Mouse (Mus musculus) forelimb bud, embryonic 11.5 days (tissue): ENCODE data around the gene Ctsz.
A peak's percentile ranks its signal among the peaks of the same experiment; 100 is the strongest.

Experiments used
- DNase-seq: peaks from one replicate; pipeline ENCODE4 v3.0.0-alpha.2; 2012; ENCODE audit warnings: low read depth, low spot score

Gene Ctsz

DNA sequence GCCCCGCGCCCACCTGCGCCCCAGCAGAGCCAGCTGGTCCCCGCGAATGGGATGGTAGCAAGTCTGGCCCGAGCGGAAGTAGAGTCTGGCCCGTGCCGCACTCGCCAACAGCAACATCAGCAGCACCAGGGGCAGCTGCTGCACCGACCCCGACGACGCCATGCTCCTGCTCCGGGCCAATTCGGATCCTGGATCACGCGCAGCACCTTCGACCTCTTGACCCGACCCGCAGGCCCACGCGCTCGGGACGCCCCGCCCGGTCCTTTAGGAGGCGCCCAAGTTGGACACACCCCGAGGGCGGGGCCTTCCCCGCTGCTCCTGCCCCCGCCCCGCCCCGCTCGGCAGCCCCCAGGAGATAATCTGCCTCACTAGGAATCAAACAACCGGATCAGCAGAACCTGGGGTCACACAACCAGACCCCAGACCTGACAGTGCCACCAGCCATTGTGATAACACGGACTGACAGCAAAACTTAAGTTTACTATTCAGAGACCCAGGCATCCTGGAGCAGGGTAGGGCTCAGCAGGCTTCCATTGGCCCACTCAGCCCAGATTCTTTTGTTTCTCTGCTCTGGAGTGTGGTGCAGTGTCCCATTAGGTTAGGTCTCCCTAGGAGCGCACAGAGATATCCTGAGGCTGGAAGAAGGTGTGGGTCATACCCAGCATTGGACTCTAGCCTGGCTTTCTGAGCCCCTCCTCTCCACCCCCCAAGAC lies at the start of gene Ctsz:
TSS of gene Ctsz (minus strand) at position 303 of the 713 bp plus-strand sequence.
- peak; percentile 43 for DNase-seq

DNA sequence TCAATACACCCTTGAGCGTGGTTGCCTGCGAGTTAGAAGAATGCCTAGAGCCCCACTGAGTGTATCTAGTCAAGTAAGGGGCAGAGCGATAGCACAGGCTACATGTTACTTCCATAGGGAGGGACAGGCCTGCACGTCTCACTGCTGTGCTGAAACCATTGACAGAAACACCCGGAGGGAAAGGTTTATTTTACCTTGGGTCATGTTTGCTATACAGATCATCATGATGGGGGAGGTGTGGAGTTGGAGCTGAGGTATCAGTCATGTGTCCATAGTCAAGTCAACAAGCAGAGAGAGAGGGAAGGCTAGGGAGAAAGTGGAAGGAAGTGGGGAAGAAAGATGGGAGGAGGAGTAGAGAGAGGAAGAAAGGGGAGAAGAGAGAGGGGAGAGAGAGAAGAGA lies 48.2 kb upstream of the Ctsz start:
- DNase-seq, result no peak

DNA sequence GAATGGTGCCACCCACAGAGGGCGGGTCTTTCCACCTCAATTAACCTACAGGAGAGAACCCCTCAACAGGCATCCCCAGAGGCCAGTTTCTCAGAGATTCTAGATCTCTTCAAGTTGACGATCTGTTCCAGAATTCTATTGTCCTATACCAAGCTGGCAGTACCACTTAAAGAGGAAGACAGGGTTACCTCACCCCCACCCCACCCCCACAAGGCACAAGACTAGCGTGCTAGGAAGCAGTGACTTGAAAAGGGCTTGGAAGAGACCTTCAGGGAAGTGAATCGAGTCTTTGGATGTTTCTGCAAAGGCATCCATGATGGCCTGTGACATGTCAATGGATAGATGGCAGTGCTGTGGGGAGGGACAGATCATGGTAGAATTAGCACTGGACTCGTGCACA lies 39.9 kb upstream of the Ctsz start:
- no peak for DNase-seq

DNA sequence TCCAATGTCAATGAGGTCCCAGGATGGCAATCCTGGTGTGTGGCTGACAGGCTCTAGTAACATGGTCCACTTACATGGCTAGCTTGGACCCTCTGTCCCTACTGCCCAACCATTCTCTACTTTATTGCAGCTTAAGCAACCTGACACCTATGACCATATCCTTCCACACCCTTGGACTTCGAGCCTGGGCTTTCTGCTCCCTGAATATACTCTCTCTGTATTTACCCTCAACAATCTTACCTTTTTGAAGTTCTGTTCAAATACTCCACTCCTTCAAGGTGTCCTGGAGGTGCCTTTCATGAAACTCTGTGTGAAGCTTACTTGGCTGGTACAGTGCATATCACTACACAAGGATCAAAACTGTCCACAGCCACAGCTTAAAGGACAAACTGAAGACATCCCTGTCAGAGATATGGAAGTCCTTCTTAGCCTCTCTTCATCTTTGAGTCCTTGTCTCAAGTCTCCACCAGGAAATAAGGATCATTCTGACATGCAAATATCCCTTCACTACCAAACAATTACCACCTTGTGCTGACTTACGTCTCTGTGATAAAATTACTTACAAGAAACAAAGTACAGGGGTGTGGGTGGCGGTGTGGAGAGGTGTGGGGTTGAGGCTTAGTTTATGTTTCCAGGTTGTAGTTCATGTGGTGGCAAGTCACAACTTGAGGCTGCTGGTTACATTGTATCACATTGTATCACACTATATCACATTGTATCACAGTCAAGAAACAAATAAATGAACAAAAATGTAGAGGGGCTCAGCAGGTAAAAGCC lies 38.9 kb upstream of the Ctsz start:
- DNase-seq, result no peak

DNA sequence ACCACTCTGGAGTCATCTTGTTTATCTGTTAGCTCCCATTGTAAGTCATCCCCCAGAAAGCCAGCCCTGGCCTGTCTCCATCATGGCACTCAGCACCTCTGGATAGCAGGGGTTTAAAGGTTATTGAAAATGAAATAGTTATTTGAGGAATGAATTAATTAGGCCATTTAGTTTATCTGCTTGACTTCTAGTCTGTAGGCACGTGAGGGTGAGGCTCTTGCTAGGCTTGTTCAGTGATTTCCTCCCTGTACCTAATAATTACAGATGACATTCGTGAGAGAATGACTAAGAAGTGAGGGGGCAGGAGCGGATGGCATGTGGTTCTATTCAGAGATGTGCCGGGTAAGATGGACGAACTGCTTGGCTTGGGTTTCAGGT lies 34.7 kb upstream of the Ctsz start:
- no peak for DNase-seq

DNA sequence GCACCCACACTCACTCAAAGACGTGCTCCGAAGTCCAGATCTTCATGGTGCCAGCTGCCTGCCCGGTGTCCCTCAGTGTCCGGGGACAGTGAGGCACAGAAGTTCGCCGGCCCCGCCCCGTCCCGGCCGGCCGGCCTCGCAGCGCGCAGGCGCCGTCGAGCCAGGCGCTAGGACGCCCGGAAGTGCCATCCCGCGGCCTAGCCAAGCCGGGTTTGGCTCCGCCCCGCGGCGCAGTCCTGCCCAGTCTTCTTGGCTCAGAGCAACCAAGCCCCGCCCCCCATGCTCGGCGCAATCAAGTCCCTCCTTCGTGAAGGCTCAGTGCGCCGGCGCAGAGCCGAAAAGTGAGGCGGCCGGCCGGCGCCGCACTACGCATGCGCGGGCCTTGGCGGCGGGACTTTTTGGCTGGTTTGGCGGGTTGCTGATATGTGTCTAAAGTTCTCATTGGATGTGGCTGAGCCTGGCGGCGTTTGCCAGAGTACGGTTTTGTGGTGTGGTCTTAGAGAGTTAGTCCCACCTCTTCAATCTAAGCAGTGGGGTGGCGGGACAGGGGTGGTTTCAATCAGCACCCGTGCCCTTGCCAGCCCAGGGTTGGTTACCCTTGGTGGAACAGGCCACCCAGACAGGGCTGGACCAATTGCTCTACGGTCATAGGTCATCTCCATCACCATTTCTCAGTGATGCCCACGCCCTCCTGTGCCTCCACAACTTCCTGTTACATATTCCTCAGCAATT lies 34.1 kb upstream of the Ctsz start, which contains the start of gene Prelid3b:
TSS of gene Prelid3b (minus strand) at position 264 of the 732 bp plus-strand sequence.
- DNase-seq, result peak; percentile 99

DNA sequence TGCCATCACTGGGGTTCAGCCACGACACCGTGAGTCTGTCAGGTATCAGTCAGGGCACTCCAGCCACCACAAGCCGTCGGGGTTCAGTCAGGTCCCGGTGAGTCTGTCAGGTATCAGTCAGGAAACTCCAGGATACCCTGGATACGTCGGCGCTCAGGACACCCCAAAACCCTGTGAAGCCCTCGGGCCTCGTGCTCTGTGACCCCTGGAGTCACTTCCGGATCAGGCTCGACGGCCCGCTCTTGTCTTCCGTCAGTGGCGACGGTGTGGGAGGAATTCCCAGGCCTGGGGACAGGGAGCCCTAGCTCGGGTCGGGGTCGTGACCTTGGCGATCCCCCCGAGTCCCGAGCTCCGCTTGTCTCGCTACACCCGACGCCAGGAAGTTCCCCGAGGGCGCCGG lies 33.6 kb upstream of the Ctsz start:
- DNase-seq, result peak; percentile 8

DNA sequence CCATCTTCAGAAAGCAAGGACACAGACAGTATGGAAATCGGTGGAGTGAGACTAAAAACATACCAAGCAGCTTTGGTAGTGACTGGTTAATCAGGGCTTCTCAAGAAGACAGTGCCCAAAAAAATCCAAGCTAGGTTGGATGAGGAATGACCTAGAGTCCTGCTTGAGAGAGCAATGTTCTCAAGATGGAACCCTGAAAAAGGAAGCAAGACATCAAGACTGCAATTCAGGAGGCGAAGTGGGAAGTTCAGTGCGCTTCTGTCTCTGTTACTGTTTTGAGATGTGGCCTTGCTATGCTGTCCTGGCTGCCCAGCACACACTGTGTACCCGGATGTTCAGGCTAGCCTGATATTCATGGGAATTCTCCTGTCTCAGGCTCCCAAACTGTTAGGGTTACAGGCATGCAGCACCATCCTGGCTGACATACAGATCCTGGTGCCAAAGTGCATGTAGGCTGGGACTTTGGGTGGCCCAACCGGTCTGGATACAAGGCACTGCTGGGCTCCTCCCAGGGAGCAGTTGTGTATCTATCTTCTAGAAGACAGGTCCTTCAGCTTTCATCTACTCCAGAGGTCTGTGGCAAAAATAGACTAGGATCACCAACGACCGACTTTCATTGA lies 32.1 kb upstream of the Ctsz start:
- no peak for DNase-seq

DNA sequence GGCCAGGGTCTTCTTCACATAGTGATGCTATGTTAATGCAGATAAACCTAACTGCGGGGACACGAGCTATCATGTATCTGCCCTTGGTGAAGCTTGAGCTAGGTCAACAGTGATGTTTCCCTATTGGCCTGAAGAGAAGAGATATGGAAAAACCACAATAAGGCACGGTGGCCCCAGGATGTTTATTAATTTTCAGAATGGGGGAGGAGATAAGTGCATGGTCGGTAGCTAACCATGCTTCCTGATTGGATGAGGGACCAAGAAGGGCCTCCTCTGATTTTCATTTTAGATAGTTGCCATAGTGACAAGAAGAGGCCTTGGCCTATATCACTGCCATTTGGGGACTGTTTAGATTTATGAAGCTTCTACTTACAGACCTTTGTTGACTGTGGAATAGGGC lies 31.5 kb upstream of the Ctsz start:
- DNase-seq, result no peak

DNA sequence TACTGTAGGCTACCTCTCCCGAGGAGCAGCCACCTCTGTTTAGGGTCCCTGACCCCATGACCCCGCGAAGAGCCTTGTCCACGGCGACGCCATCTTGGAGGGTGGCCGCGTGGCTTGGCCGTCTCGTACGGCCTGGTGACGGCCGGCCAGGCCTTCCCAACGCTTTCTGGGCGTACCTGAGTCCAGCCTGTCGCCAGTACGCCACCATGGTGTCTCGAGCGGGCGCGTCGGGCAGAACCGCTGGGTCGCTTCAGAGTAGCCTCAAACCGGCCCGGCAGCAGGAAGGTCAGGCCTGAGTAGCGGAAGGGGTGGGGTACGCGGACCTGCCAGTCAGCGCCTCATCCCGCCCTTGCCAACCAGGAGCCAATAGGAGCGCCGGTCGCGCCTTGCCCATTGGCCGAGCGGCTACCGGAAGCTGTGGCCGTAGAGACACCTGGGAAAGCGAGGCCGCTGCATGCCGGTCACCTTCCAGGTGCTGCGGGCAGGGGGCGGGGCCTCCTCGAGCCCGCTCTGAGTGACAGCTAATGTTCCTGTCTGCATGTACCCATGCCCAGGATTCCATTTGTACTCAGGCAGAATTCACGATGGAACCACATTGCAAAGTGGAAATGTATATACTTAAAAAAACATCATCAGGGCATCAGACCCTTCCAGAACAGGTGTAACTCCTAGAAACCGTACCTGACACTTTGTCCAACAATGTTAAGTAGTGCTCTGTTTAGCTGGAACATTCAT lies 25.1 kb upstream of the Ctsz start, which contains the start of gene Atp5e:
TSS of gene Atp5e (minus strand) at position 317 of the 735 bp plus-strand sequence.
- peak; percentile 90 for DNase-seq

DNA sequence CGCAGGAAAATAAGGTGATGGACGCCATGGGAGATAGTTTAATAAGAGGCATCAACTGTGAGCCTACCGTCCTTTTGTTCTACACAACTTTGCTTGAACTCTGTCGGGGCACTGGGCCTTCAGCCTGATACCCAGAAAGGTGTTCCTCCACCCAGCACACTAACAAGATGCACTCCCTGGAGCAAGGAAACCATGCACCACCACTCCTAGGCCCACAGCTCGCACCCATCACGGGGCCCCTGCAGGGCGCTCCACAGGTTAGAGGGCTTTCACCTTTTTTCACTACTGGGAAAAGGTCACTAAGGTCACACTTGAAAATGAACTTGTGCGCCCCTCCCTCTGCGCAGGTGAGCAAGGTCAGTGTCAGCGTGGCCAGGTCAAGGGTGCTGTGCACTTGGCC lies 24.5 kb upstream of the Ctsz start:
- no peak for DNase-seq

DNA sequence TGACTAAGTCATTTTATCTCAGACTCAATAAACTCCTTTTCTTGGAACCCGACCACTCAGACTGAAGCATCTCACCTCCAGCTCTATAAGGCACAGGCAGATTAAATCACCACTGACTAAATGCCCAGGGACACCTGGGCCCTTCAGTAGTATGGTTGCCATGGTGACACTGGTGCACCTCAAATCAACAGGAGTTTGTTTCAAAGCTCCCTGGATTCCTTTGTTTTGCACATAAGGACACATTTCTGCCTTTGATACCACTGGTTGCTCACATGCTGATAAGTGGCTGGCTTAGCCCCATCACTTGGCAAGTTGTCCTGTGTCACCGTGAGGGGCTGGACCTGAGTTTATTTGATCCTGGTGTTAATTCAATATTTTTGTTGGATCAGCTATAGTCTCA lies 20.5 kb upstream of the Ctsz start:
- no peak for DNase-seq

DNA sequence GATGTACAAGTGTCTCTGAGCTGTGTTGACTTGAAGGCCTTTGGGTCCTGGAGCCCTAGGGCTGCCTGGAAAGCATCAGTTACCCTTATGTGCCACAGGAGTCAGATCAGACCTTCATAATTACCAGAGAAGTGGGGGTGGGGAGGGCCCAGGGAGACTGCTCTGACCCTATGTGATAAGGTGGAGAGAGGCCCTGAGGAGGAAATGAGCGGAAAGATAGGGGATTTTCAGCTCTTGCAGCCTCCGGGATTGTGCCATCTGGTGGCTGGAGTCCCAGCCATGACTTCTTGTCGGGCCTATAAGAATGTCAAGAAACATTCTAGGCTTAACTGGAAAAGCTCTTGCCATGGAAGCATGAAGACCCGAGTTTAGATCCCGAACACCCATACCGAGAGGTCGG lies 14.8 kb upstream of the Ctsz start:
- DNase-seq, result no peak

DNA sequence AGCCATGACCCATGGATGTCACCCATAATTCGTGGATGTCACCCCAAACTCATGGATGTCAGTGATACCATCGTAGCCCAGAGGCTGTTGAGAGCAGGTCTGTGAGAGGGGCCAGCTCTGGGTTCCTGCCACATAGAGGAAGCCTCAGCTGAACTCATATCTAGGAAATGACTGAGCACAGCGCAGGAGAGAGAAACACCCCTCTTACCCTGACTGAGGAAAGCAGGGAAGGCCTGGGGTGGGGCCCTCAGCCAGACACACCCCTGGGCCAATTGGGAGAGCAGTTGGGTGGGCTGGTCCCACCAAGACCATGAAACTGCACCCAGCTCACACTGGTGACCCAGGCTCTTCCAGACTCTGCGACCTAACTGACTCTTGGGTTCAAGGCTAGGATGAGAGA lies 11.5 kb upstream of the Ctsz start, which contains the start of gene Tubb1:
TSS of gene Tubb1 (plus strand) at position 343 of the 400 bp plus-strand sequence.
- no peak for DNase-seq

DNA sequence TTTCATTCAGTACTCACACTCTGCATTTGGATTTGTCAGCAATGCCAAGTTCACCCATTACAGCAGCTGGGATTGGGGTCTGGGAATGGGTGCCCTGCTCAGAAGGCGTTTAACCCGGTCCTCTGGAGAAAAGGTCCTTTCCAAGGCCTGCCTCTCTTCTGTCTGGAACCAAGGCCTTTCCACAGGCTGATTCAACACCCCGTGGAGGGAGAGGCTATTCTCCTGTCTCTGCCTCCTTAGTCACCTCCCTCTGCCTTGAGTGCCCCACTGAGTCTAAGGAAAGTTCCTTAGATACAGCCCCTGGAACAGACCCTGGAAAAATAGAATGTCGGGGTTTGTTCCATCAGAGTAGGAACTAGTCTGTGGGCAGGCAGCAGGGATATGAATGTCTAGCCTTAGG lies 9.6 kb upstream of the Ctsz start:
- no peak for DNase-seq

DNA sequence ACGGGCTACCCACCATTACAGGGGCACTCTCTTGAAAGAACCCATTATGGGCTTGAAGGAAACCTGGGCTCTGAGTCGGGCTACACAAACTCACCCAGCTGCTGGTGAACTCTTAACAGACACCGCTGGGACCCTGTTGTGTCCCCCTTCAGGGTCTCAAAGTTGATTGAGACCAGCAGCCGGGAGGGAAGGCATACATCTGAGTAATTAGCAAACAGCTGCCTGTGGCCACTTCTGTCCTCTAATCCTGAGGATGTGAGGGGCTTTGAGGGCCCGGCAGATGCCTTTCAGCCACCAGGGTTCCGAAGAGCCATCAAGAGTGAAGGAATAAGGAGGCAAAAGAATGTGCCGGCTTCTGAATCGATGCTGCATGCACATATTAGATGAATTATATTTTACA lies 8.1 kb upstream of the Ctsz start:
- no peak for DNase-seq

DNA sequence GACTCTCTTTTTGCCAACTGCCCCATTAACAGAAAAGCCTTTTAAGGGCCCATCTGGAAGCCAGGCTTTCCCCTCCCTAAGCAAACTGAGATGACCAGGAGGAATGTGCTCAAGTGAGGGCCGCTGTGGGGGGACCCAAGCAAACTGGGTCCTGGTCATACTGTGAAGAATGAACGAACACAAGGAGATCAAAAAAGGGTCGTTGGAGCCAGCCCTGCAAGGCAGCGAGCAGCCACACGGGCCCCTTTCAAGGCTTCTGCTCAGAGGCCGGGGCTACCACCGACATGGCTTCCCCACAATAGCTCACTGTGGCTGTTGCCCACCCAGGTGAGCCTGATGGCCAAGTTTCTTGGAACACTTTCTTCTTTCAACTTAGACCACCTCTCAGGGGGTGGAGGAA lies 7.7 kb upstream of the Ctsz start:
- no peak for DNase-seq

DNA sequence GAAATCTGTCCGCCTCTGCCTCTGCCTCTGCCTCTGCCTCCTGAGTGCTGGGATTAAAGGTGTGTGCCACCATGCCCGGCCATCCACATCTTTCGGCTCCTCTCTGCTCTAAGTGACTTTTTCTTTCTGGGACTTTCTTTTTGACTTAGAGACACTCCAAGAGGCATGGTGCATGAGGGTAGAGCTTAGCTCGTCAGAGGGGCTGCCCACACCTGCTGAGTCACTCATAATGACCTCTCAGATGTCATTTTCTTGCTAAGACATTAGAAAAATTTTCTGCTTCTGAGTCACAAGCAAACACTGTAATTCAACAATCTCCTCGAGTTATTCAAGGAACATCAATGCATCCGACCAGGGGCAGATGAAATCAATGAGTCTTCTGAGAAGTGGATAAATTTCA lies 6.2 kb upstream of the Ctsz start:
- no peak for DNase-seq

DNA sequence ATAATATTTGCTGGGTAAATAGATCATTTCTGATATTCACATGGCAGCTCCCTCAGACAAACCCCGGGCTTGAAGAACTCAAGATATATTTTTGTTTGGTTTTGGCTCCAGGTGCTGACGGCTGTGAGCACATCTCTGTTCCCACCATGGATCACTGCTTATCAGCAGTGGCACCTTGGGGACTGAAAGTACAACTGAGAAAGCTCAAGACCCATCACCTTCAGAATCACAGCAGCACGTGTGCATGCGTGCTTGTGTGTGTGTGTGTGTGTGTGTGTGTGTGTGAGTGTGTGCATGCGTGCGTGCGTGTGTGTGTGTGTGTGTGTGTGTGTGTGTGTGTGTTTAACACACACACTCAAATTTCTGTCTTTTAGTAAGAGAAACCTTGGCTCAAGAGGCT lies 5.5 kb upstream of the Ctsz start:
- DNase-seq, result no peak

DNA sequence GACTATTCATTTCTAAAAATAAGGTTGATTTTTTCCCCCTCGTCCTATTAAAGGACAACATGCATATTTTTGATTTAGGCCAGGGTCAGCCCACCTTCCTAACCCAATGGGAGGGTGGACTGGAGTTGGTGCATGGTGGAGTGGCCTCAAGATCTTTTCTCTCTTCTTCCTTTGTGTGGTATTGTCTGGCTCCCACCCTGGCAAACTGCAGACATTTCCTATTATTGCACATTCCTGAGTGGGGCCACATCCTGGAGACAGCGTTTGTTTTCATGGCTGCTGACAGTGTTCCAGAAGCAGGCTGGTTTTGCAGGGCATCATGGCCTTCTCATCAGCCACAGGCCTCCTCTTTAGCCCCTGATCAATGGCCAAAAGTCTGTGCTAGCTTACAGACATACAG lies 4.2 kb upstream of the Ctsz start:
- no peak for DNase-seq

DNA sequence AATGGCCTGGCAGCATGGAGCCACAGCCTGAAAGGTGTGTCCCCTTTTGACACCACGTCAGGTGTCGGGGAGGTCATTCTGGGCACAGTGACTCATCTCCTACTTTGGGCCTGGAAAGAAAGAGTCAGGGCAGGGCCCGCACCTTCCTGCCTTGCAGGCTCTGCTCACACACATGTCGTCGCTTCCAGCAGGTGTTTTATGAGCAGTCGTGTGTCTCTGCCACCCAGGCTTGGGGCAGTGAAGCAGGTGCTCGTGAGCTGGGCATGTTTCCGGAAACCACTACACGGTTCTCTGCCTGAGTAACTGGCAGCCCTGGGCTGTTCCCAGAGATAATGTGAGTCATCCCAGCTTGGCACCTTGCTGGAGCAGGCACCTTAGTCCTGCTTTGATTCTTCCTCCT lies 3.6 kb upstream of the Ctsz start:
- DNase-seq, result no peak
